Mouse (Mus musculus): Measurements from ENCODE around the gene Creb3l1.

Creb3l1 gene

DNA sequence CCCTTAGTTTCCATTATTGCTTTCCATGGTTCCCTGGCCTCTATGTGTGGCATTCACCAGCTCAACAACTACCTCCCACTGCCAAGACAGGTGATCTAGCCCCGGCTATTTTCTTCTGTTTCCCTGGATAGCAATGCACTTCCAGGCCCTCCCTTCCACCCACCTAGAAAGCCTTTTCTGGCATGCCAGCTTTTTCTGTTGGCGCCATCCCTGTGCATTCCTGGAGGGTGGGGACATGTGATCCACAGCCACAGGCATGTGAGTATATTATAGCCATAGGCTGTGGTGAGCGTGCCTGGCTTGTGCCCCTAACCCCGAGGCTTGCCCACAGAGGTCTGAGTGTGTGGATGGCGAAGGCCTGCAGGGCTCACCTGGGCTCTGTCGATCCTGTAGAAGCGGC, 88.1 kb downstream of the Creb3l1 start:
- no peak for DNase-seq

GRCm38 (mm10) chr2:91934826-91935525, 89.3 kb downstream of the Creb3l1 start:
- DNase-seq = no peak

DNA sequence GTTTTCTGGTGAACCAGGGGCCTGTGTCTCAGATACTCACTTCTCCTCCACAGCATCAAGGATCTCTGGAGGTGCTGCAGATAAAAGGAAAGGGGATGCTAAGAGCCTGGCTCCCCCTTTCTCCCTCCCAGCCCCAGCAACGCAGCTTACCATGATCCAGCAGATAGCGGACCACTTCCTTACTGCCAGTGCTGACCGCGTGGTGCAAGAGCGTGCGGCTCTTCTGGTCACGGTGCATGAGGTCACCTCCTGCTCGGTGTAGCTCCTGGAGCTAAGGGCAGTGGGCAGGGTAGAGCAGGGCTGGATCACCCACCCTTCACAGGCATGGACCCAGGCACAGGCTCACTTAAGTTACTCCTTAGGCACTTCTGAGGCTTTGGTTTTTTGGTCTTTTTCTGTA, 90.3 kb downstream of the Creb3l1 start:
- no peak for DNase-seq

- no peak for DNase-seq
Observed at GRCm38 (mm10) chr2:91933471-91933870, 90.8 kb downstream of the Creb3l1 start.

DNA sequence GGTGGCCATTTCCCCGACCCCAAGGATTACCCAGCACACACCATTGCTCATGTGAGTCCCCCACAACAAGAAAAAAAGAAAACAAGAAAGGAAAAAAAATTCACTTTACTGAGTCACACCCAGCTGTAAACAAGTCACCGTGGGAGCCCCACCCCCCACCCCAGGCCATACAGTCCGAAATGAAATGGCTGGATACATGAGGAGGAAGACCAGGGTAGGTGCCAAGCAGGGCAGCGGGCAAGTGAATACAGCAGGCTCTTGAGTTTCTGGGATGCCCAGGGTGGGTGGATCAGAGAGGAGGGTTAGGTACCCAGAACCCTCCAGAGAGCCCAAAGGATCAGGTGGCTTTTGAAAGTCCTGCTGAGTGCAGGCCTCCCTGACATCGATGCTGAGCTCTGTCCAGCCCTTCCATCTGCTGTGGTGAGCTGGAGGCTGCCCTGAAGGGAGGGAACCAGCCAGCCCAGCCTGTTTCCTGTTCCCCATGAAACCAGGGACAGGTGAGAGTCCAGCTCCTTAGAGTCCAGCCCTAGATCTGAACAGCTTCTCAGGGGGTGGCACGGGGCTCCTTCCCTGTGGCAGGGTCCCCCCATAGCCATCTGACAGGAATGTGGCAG, 91.5 kb downstream of the Creb3l1 start:
- no peak for DNase-seq
